Mouse (Mus musculus) embryonic facial prominence, embryonic 11.5 days (tissue): ENCODE measurements around the gene Meiob. TPM values are rescaled to one million over a fixed set of nuclear protein-coding genes. Genes with fewer than 3 reads are reported as not detected.

Experiments
- ATAC-seq: fragments of 200-750 bp; cut with Nextera tagmentation; replicated peaks from 2 replicates; pipeline ENCODE4 v1.8.0; 2017; ENCODE audit warnings: low read depth; ENCODE audit not compliant: insufficient number of reproducible peaks, low FRiP score, low TSS enrichment
- DNase-seq: peaks from one replicate; pipeline ENCODE4 v3.0.0-alpha.2; 2015; ENCODE audit warnings: low spot score
- H3K27ac ChIP-seq: fragments of 300-500 bp; sonication (generic); replicated peaks from 2 replicates; pipeline ENCODE4 v1.5.1; 2014; ENCODE audit warnings: mild to moderate bottlenecking, low read depth, low read length, control low read depth
- H3K27me3 ChIP-seq: fragments of 300-500 bp; sonication (generic); 2 replicates; pipeline ENCODE4 v1.6.1; 2014; ENCODE audit warnings: mild to moderate bottlenecking, low read length, moderate library complexity, mixed read lengths; ENCODE audit not compliant: control insufficient read depth, insufficient read depth
- H3K36me3 ChIP-seq: fragments of 300-500 bp; sonication (generic); replicated peaks from 2 replicates; pipeline ENCODE4 v1.6.1; 2014; ENCODE audit warnings: low read depth, mild to moderate bottlenecking, low read length, moderate library complexity, mixed read lengths; ENCODE audit not compliant: control insufficient read depth, insufficient read depth
- H3K4me1 ChIP-seq: fragments of 300-500 bp; sonication (generic); 2 replicates; pipeline ENCODE4 v1.6.1; 2014; ENCODE audit warnings: low read length, mixed read lengths; ENCODE audit not compliant: control insufficient read depth, insufficient read depth
- H3K4me2 ChIP-seq: fragments of 300-500 bp; sonication (generic); 2 replicates; pipeline ENCODE4 v1.6.1; 2014; ENCODE audit warnings: low read depth, mild to moderate bottlenecking, control low read depth, low read length, moderate library complexity
- H3K4me3 ChIP-seq: fragments of 300-500 bp; sonication (generic); 2 replicates; pipeline ENCODE4 v1.5.1; 2014; ENCODE audit warnings: low read depth, low read length, control low read depth
- H3K9ac ChIP-seq: fragments of 300-500 bp; sonication (generic); replicated peaks from 2 replicates; pipeline ENCODE4 v1.6.1; 2014; ENCODE audit warnings: mild to moderate bottlenecking, control low read depth, low read length
- H3K9me3 ChIP-seq: fragments of 300-500 bp; sonication (generic); replicated peaks from 2 replicates; pipeline ENCODE4 v1.6.1; 2016; ENCODE audit warnings: mild to moderate bottlenecking, low read length, inconsistent platforms, mixed read lengths; ENCODE audit not compliant: control insufficient read depth
- WGBS: fragments of 180-500 bp; shearing (Covaris S2); extraction: QIAGEN DNeasy Blood & Tissue Kit; methylation state at CpG from one replicate; pipeline ENCODE4 v1.1.7; 2014; 5-methylcytosine and 5-hydroxymethylcytosine counted together
- polyA plus RNA-seq: library from polyadenylated mRNA; unstranded; fragments of >200 nt; fragmentation: Nextera tagmentation; extraction: Ambion mirVana; gene quantifications from 2 replicates; pipeline ENCODE4 v1.2.1, GENCODE M21; 2014

Gene Meiob
- polyA plus RNA-seq, 1 experiment from 2014 or later = not detected

DNA sequence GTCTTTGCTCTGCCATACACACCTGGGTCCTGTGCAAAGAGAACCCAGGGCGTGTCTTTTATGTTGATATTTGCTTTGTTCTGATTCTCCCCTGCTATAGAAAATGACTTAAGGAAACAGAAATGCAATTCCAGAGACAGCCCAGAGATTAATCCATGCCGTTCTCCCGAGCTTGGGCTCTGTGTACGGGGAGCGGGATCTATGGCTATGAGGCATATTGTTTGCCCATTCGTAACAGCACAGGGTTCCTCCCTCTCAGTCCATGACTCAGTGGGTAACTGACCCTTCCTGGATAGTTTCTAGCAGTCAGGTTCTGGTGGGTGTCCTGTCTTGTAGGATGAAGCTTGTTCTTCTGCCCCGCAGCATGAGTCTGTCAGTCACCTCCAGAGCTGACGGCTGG is 28.9 kb upstream of the Meiob start:
- ATAC-seq = no peak
- 84% methylated on average over 8 of the region's 8 CpGs for WGBS

GRCm38 (mm10) chr17:24777073-24777472 is 27.0 kb upstream of the Meiob start:
- Histone ChIP-seq H3K9ac (no peak overlapping the region), H3K27me3 (no peaks in the 10 kb centered on the region), H3K36me3 (no peaks in the 10 kb centered on the region), H3K4me2 (no peak overlapping the region), H3K27ac (no peak overlapping the region), H3K9me3 (no peaks in the 10 kb centered on the region; the same call in 1 of the 2 replicates), H3K4me1 (no peaks in the 10 kb centered on the region), H3K4me3 (no peak overlapping the region)
- ATAC-seq (no peak), DNase-seq (no peak)
- 75% methylated on average over 2 of the region's 2 CpGs for WGBS

More for the DNA sequence above, 28.9 kb upstream of the Meiob start:
- DNase-seq = no peak
- Histone ChIP-seq H3K4me1 (no peaks in the 10 kb centered on the region), H3K27me3 (no peaks in the 10 kb centered on the region), H3K4me3 (no peak overlapping the region), H3K4me2 (no peak overlapping the region), H3K27ac (no peak overlapping the region), H3K9me3 (no peaks in the 10 kb centered on the region; the same call in 1 of the 2 replicates), H3K9ac (no peak overlapping the region), H3K36me3 (no peaks in the 10 kb centered on the region)

DNA sequence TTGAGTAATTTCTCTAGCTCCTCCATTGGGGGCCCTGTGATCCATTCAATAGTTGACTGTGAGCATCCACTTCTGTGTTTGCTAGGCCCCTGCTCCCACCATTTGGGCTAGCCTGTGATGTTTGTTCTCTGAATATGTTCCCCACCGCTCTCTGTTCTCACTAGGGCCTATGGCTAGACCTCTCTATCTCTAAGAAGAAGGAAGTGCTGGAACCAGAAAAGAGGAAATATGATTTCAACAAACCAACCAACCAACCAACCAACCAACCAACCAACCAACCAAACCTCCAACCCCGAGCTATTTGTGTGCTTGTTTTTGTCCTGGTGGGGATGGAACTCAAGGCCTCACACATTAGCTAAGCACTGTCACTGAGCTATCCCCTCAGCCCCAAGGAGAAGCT is 23.3 kb upstream of the Meiob start:
- H3K4me2 ChIP-seq = no peak overlapping the region
- no peaks in the 10 kb centered on the region for H3K36me3 ChIP-seq
- no peaks in the 10 kb centered on the region for H3K9me3 ChIP-seq
- H3K27me3 ChIP-seq = no peaks in the 10 kb centered on the region
- no peak overlapping the region for H3K4me3 ChIP-seq
- no peak for ATAC-seq
- no peaks in the 10 kb centered on the region for H3K4me1 ChIP-seq
- 88% methylated on average over 2 of the region's 2 CpGs for WGBS
- no peak for DNase-seq
- H3K27ac ChIP-seq = no peak overlapping the region
- no peak overlapping the region for H3K9ac ChIP-seq

- Histone ChIP-seq H3K4me3 (no peak overlapping the region), H3K4me2 (no peak overlapping the region), H3K9me3 (no peaks in the 10 kb centered on the region), H3K4me1 (no peaks in the 10 kb centered on the region), H3K27ac (no peak overlapping the region), H3K9ac (no peak overlapping the region), H3K36me3 (no peaks in the 10 kb centered on the region), H3K27me3 (no peaks in the 10 kb centered on the region)
- WGBS = 70% methylated on average over 8 of the region's 8 CpGs
- DNase-seq (no peak), ATAC-seq (no peak)
Measured at GRCm38 (mm10) chr17:24792190-24792589, 11.9 kb upstream of the Meiob start.

- Histone ChIP-seq H3K9me3 (no peaks in the 10 kb centered on the region), H3K4me1 (no peaks in the 10 kb centered on the region), H3K36me3 (no peaks in the 10 kb centered on the region), H3K27me3 (no peaks in the 10 kb centered on the region), H3K4me2 (no peak overlapping the region), H3K27ac (no peak overlapping the region), H3K4me3 (no peak overlapping the region), H3K9ac (no peak overlapping the region)
- DNase-seq = no peak
- 75% methylated on average over 12 of the region's 12 CpGs for WGBS
- ATAC-seq = no peak
Measured at GRCm38 (mm10) chr17:24794791-24795190, 9.3 kb upstream of the Meiob start.

DNA sequence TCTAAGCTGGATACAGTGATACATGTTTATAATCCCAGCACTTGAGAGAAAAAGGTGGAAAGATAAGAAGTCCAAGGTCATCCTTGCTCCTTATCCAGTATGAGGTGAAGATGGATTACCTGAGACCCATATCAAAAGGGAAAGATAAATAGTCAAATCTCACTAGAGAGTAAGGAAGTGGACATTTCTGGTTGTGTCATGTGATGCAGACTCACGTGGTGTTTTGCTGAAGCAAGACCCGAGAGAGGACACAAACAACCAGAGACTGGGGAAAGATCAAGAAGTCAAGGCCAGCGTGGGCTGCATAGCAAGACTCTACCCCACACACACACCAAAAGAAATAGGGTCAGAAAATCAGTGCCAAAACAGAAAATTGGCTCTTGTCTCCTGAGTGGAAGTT is 7.1 kb upstream of the Meiob start:
- WGBS = 72% methylated on average over 3 of the region's 3 CpGs
- no peaks in the 10 kb centered on the region for H3K9me3 ChIP-seq
- H3K27me3 ChIP-seq = no peaks in the 10 kb centered on the region

DNA sequence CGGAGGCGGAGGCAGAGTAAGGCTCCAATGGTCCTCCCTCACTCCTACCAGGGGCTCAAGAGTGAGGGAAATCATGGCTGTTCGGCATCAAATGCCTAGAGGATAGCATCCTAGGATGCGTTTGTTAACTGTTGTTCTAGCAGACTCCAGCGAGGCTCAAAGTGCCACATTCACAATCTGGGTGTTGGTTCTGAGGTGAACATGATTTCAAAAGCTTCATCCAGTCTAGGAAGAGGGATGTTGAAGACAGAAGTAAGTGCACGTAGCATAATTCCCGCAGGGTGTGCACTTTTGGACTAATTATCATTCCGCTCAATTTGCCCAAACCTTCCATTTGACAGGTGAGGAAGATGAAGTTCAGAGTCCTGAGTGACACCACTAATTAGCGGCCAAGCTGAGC is 5.9 kb upstream of the Meiob start:
- no peak overlapping the region for H3K4me3 ChIP-seq
- ATAC-seq (no peak), DNase-seq (no peak)
- H3K9me3 ChIP-seq = no peaks in the 10 kb centered on the region
- 48% methylated on average over 9 of the region's 9 CpGs for WGBS
- H3K4me2 ChIP-seq = no peak overlapping the region
- no peaks in the 10 kb centered on the region for H3K4me1 ChIP-seq
- no peaks in the 10 kb centered on the region for H3K36me3 ChIP-seq
- no peak overlapping the region for H3K27ac ChIP-seq
- H3K27me3 ChIP-seq = no peaks in the 10 kb centered on the region
- H3K9ac ChIP-seq = no peak overlapping the region

More for the DNA sequence above, 7.1 kb upstream of the Meiob start:
- no peak for DNase-seq
- no peak overlapping the region for H3K4me3 ChIP-seq
- no peaks in the 10 kb centered on the region for H3K4me1 ChIP-seq
- no peaks in the 10 kb centered on the region for H3K36me3 ChIP-seq
- H3K4me2 ChIP-seq = no peak overlapping the region
- H3K9ac ChIP-seq = no peak overlapping the region
- no peak overlapping the region for H3K27ac ChIP-seq
- ATAC-seq = no peak

GRCm38 (mm10) chr17:24799476-24799875 is 4.6 kb upstream of the Meiob start:
- peaks cover 1% of the 10 kb centered on the region; the same call in 1 of the 2 replicates for H3K27me3 ChIP-seq
- H3K4me1 ChIP-seq = no peaks in the 10 kb centered on the region
- DNase-seq (no peak), ATAC-seq (no peak)
- no peak overlapping the region for H3K9ac ChIP-seq
- no peak overlapping the region for H3K27ac ChIP-seq
- no peak overlapping the region for H3K4me3 ChIP-seq
- H3K36me3 ChIP-seq = no peaks in the 10 kb centered on the region
- no peak overlapping the region for H3K4me2 ChIP-seq
- 86% methylated on average over 4 of the region's 4 CpGs for WGBS
- H3K9me3 ChIP-seq = no peaks in the 10 kb centered on the region
